Mouse (Mus musculus) lung, embryonic 16.5 days (tissue): Measurements from ENCODE around the gene Ube2cbp. TPM values are rescaled to one million over a fixed set of nuclear protein-coding genes. Genes with fewer than 3 reads are reported as not detected.

Experiments
- ATAC-seq: fragments of 200-750 bp; cut with Nextera tagmentation; 2 replicates; pipeline ENCODE4 v1.8.0; 2017; ENCODE audit warnings: low read depth, mild to moderate bottlenecking, moderate library complexity
- H3K27ac ChIP-seq: fragments of 300-500 bp; sonication (generic); 2 replicates; pipeline ENCODE4 v1.5.1; 2014; ENCODE audit warnings: mild to moderate bottlenecking, control low read depth, low read length
- H3K27me3 ChIP-seq: fragments of 300-500 bp; sonication (generic); 2 replicates; pipeline ENCODE4 v1.6.1; 2014; ENCODE audit warnings: low read depth, low read length, mixed read lengths; ENCODE audit not compliant: control insufficient read depth, insufficient read depth
- H3K36me3 ChIP-seq: fragments of 300-500 bp; sonication (generic); 2 replicates; pipeline ENCODE4 v1.6.1; 2014; ENCODE audit warnings: low read length; ENCODE audit not compliant: control insufficient read depth, insufficient read depth
- H3K4me1 ChIP-seq: fragments of 300-500 bp; sonication (generic); replicated peaks from 2 replicates; pipeline ENCODE4 v1.6.1; 2014; ENCODE audit warnings: low read length, mixed read lengths; ENCODE audit not compliant: control insufficient read depth, insufficient read depth
- H3K4me2 ChIP-seq: fragments of 300-500 bp; sonication (generic); 2 replicates; pipeline ENCODE4 v1.6.1; 2014; ENCODE audit warnings: low read depth, low read length, control low read depth
- H3K4me3 ChIP-seq: fragments of 300-500 bp; sonication (generic); 2 replicates; pipeline ENCODE4 v1.5.1; 2014; ENCODE audit warnings: mild to moderate bottlenecking, low read length, control low read depth
- H3K9ac ChIP-seq: fragments of 300-500 bp; sonication (generic); 2 replicates; pipeline ENCODE4 v1.6.1; 2014; ENCODE audit warnings: low read length, control low read depth
- H3K9me3 ChIP-seq: fragments of 300-500 bp; sonication (generic); 2 replicates; pipeline ENCODE4 v1.6.1; 2016; ENCODE audit warnings: low read length; ENCODE audit not compliant: control insufficient read depth
- WGBS: fragments of 180-500 bp; shearing (Covaris S2); extraction: QIAGEN DNeasy Blood & Tissue Kit; methylation state at CpG from one replicate; pipeline ENCODE4 v1.1.7; 2014; 5-methylcytosine and 5-hydroxymethylcytosine counted together
- polyA plus RNA-seq: library from polyadenylated mRNA; unstranded; fragments of >200 nt; fragmentation: Nextera tagmentation; extraction: Ambion mirVana; gene quantifications from 2 replicates; pipeline ENCODE4 v1.2.1, GENCODE M21; 2015

Gene Ube2cbp
- polyA plus RNA-seq, 1 experiment from 2014 or later, result 4.1 TPM

DNA sequence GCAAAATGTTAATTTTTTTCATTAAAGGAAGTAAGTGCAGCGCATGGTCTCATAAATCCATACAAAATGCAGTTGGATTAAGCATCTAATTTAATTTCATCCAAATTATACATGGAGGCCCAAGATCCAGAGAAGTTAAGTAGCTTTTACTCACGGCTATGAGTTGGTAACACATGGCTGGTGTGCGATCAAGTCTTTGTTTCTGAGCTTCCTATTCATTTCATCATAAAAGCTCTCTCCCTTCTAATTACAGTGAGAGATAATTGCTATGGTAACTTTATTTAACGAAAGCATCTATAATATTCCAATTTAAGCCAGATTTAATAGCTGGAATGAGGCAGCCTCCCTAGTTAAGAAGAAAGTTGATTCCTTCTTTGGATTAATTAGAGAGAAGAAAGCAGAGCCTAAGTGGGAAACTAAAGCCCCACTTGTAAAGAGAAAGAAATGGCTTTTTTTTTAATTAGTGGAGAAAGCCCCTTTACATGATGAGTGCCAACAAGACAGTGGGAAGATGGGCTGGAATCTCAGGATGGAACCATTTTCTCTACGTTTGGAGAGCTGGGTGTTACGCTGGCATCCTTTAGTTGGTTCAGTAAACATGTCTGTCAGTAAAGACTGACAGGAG is 145.1 kb downstream of the Ube2cbp start:
- H3K27ac ChIP-seq, result no peak overlapping the region
- ATAC-seq, result no peak
- H3K27me3 ChIP-seq, result no peaks in the 10 kb centered on the region
- no peaks in the 10 kb centered on the region for H3K36me3 ChIP-seq
- H3K4me1 ChIP-seq, result no peaks in the 10 kb centered on the region
- no peak overlapping the region for H3K4me3 ChIP-seq
- H3K9me3 ChIP-seq, result no peaks in the 10 kb centered on the region
- 84% methylated on average over 6 of the region's 6 CpGs for WGBS
- H3K4me2 ChIP-seq, result no peak overlapping the region
- no peak overlapping the region for H3K9ac ChIP-seq

GRCm38 (mm10) chr9:86315700-86316099 is 149.1 kb downstream of the Ube2cbp start:
- Histone ChIP-seq H3K27me3 (no peaks in the 10 kb centered on the region), H3K9ac (no peak overlapping the region), H3K27ac (no peak overlapping the region), H3K36me3 (no peaks in the 10 kb centered on the region), H3K4me1 (no peaks in the 10 kb centered on the region), H3K4me3 (no peak overlapping the region), H3K4me2 (no peak overlapping the region), H3K9me3 (no peaks in the 10 kb centered on the region)
- no peak for ATAC-seq
- 89% methylated on average over 2 of the region's 2 CpGs for WGBS

GRCm38 (mm10) chr9:86308616-86309015 is 156.1 kb downstream of the Ube2cbp start:
- H3K27me3 ChIP-seq, result no peaks in the 10 kb centered on the region
- H3K4me1 ChIP-seq, result no peaks in the 10 kb centered on the region
- H3K4me3 ChIP-seq, result no peak overlapping the region
- H3K9me3 ChIP-seq, result no peaks in the 10 kb centered on the region
- H3K9ac ChIP-seq, result no peak overlapping the region
- H3K36me3 ChIP-seq, result no peaks in the 10 kb centered on the region
- 58% methylated on average over 4 of the region's 4 CpGs for WGBS
- no peak overlapping the region for H3K27ac ChIP-seq
- H3K4me2 ChIP-seq, result no peak overlapping the region
- no peak for ATAC-seq

DNA sequence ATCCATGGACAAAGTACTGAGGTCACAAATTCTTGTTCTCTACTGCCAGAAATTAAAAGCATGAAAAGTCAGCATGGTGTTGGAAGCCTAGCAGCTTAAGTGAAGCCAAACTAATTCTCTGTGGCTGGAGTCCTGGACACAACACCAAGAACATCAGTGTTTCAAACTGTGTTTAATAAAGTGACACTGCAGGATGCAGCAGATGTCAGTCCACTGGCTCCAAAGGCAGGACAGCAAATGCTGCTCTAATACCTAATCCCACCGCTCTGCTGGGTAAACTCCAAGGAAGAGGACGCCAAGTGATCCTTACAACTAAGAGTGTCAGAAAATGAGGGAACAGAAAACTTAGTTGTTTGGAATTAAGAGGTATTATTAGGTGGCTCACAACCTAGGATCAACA is 158.2 kb downstream of the Ube2cbp start:
- Histone ChIP-seq H3K4me1 (no peaks in the 10 kb centered on the region), H3K9me3 (no peaks in the 10 kb centered on the region), H3K27me3 (no peaks in the 10 kb centered on the region), H3K27ac (no peak overlapping the region), H3K36me3 (no peaks in the 10 kb centered on the region), H3K9ac (no peak overlapping the region), H3K4me3 (no peak overlapping the region), H3K4me2 (no peak overlapping the region)
- no peak for ATAC-seq
- WGBS, result 92% methylated on average over 2 of the region's 2 CpGs

DNA sequence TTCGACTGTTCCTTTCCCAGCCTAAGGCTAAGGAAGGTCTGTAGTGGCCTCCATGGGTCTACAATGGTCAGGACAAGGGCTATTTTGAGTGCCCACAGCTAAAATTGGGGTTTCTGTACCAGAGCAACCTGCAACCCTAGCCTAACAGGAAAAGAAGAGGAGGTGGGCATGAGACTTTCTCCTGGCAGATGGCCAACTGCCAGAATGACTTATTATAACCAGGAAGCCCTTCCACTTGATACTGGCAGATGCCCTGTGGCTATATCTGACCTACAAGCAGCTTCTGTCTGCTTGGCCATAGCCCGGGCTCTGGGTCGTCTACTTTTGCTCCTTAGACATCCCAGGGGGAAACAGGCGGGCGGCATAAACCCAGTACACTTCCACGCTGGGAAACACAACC is 163.3 kb downstream of the Ube2cbp start:
- peaks cover 6% of the 10 kb centered on the region; the same call in 1 of the 2 replicates for H3K4me1 ChIP-seq
- H3K4me3 ChIP-seq, result no peak overlapping the region
- 70% methylated on average over 6 of the region's 6 CpGs for WGBS
- H3K27ac ChIP-seq, result no peak overlapping the region
- no peak overlapping the region for H3K4me2 ChIP-seq
- no peak overlapping the region for H3K9ac ChIP-seq
- no peaks in the 10 kb centered on the region for H3K36me3 ChIP-seq
- H3K27me3 ChIP-seq, result no peaks in the 10 kb centered on the region
- ATAC-seq, result no peak
- H3K9me3 ChIP-seq, result no peaks in the 10 kb centered on the region

- Histone ChIP-seq H3K4me2 (no peak overlapping the region), H3K27ac (no peak overlapping the region), H3K9me3 (no peaks in the 10 kb centered on the region), H3K9ac (no peak overlapping the region), H3K27me3 (no peaks in the 10 kb centered on the region), H3K36me3 (no peaks in the 10 kb centered on the region), H3K4me3 (no peak overlapping the region), H3K4me1 (peaks cover 6% of the 10 kb centered on the region; the same call in 1 of the 2 replicates)
- 59% methylated on average over 8 of the region's 8 CpGs for WGBS
- ATAC-seq, result no peak
These were observed 166.2 kb downstream of the Ube2cbp start for GRCm38 (mm10) chr9:86298596-86298995.

- no peak overlapping the region for H3K27ac ChIP-seq
- no peaks in the 10 kb centered on the region for H3K9me3 ChIP-seq
- no peak overlapping the region for H3K9ac ChIP-seq
- H3K4me1 ChIP-seq, result peaks cover 6% of the 10 kb centered on the region; the same call in 1 of the 2 replicates
- 18% methylated on average over 5 of the region's 5 CpGs for WGBS
- ATAC-seq, result no peak
- H3K4me2 ChIP-seq, result no peak overlapping the region
- H3K27me3 ChIP-seq, result no peaks in the 10 kb centered on the region
- no peaks in the 10 kb centered on the region for H3K36me3 ChIP-seq
- no peak overlapping the region for H3K4me3 ChIP-seq
These were observed 166.6 kb downstream of the Ube2cbp start for GRCm38 (mm10) chr9:86298131-86298530.

DNA sequence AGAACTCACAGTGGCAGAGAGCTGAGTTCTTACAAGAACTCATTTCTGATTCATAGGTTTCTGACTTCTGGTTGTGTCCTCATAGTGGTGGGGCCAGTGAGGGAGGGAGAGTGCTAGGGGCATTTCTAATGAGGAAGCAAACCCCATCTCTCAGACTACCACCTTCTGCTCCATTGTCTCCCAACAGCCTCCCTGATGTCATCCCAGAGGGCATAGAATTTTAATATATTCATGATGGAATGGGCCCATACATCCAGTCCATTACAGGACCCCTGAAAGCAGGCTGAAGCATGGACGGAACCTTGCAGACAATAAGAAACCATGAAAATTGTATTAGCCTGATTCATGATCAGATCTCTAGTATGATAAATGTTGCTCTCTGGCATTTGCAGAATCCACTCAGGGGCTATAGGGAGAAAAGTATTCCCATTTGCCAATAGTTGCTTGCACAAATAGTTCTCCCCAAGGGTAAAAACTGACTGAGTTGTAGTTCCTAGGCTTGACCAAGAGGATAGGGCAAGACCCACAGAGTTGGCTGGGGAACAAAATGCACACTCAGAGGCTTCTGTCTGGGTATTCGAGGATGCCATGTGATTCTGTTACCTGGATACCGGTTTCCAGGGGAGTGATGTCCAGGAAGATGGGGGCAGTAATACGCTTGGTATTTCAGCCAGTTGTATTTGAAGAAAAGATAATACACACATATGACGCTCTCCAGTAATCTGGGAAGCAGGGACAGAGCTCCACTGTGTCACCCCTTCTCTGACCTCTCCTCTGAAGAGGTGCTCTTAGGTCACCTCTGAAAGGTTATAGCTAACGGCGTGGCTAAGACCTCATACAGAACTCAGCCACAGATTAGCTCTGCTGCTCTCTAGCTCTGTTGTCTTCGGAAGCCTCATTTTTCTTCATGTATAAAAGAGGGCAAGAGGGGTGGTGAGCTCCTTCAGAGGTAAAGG is 167.8 kb downstream of the Ube2cbp start:
- Histone ChIP-seq H3K4me3 (no peak overlapping the region), H3K27me3 (no peaks in the 10 kb centered on the region), H3K4me1 (peaks cover 6% of the 10 kb centered on the region; the same call in 1 of the 2 replicates), H3K27ac (no peak overlapping the region), H3K36me3 (no peaks in the 10 kb centered on the region), H3K9me3 (no peaks in the 10 kb centered on the region), H3K4me2 (no peak overlapping the region), H3K9ac (no peak overlapping the region)
- WGBS, result 72% methylated on average over 8 of the region's 8 CpGs
- ATAC-seq, result no peak

DNA sequence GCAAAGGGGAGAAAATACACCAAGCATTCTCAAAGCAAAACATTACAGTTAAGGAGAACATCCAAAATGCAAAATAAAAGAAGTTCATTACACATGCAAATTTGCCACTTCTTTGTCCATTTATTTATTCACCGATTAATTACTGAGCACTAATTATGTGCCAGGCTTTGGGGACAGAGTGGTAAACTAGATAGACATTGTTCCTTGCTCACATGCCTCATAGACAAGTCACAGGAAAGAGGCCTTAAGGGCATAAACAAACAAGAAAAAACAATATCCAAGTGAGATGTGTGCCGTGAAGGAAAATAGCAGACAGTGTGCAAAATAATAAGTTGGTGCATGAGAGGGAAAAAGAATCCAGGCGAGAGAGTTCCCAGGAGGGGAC is 177.2 kb downstream of the Ube2cbp start:
- Histone ChIP-seq H3K27ac (no peak overlapping the region), H3K36me3 (no peaks in the 10 kb centered on the region), H3K27me3 (no peaks in the 10 kb centered on the region), H3K4me2 (no peak overlapping the region), H3K9ac (no peak overlapping the region), H3K4me3 (no peak overlapping the region), H3K9me3 (peaks cover 10% of the 10 kb centered on the region), H3K4me1 (no peaks in the 10 kb centered on the region; the same call in 1 of the 2 replicates)
- no peak for ATAC-seq
- 72% methylated on average over 3 of the region's 3 CpGs for WGBS
